ENCODE assay signal across 8 mouse cellular contexts in genomic region chr2:31141867-31142454, GRCm38 (mm10). TPM values are rescaled to one million over a fixed set of nuclear protein-coding genes. Genes with fewer than 3 reads are reported as not detected.
DNase-seq lines count a peak whose midpoint lies in the region; ATAC-seq lines count a peak whose summit lies in the region.

Gene Fnbp1 (minus strand): TSS chr2:31142008.

- ATAC-seq in hindbrain, embryonic 14.5 days (ENCODE audit: low FRiP score): peak; percentile 92

- peak within 1 kb of the TSS; percentile 86 for H3K27ac ChIP-seq in hindbrain, embryonic 14.5 days

- peak within 1 kb of the TSS; percentile 88 for H3K9ac ChIP-seq in hindbrain, embryonic 14.5 days

- H3K27me3 ChIP-seq in hindbrain, embryonic 14.5 days (ENCODE audit: control insufficient read depth, insufficient read depth, low read length): peaks cover 8% of the 10 kb centered on the region

- H3K9me3 ChIP-seq in hindbrain, embryonic 14.5 days (ENCODE audit: control insufficient read depth, low read length): no peaks in the 10 kb centered on the region

- H3K4me2 ChIP-seq in hindbrain, embryonic 14.5 days (replicated peaks): peak within 1 kb of the TSS; percentile 80

- peaks cover 12% of the 10 kb centered on the region for H3K36me3 ChIP-seq in hindbrain, embryonic 14.5 days (replicated peaks; ENCODE audit: control insufficient read depth, insufficient read depth)

- peak; percentile 76 for DNase-seq in WW6 (ENCODE audit: low read depth, low spot score)
- peak; percentile 83 to 88 for DNase-seq in cerebellum, postnatal 36 days
- DNase-seq in frontal cortex, postnatal 36 days (ENCODE audit: low spot score in 2 of 2): peak; percentile 82 to 90
- peak; percentile 84 for DNase-seq in hindbrain, embryonic 14.5 days (ENCODE audit: low spot score)
- DNase-seq in left cerebral cortex, adult 18-20 months (ENCODE audit: low spot score in 2 of 2): peak; percentile 80 to 90
- DNase-seq in lung, postnatal 4 days: peak; percentile 91 to 93
- peak; percentile 90 for DNase-seq in retina, postnatal 1 day
- DNase-seq in urinary bladder, adult 18-20 months (ENCODE audit: low spot score in 2 of 2): peak; percentile 82 to 86

- peaks cover 11% of the 10 kb centered on the region for H3K4me1 ChIP-seq in hindbrain, embryonic 14.5 days (replicated peaks; ENCODE audit: control insufficient read depth, insufficient read depth, low read length)

- H3K4me3 ChIP-seq in hindbrain, embryonic 14.5 days (replicated peaks; ENCODE audit: low read length): peak within 1 kb of the TSS; percentile 79

- 1% methylated on average over 49 of the region's 59 CpGs for WGBS in hindbrain, embryonic 14.5 days

RNA-seq across cellular contexts. Expression of gene Fnbp1, which starts in this region (rescaled TPM):
- polyA plus RNA-seq in hindbrain, embryonic 14.5 days (2014; fragmentation: Nextera tagmentation; extraction: Ambion mirVana): 28.9 and 29.1 TPM in 2 replicates
- 100 to 1,000 TPM in 1 of 2 experiments, 10 to 100 TPM in 1; 97.8 to 101 TPM for total RNA-seq in left cerebral cortex, adult 18-20 months (2021)

Comparison
In these comparisons a context has a peak if more than half of its experiments do, and no peak if none do; other contexts are left out.
1. Peak in every context shown above with its lines: DNase-seq, ATAC-seq, H3K4me3 ChIP-seq and H3K27ac ChIP-seq.